Mouse (Mus musculus) frontal cortex, postnatal 10 days (tissue): ENCODE results near the gene Gm2a.
"Not testable (repeated sequence)": the region's sequence is repeated elsewhere in the genome, so short reads cannot be mapped to it uniquely, and the experiment has no call there.

ENCODE experiments used
- DNase-seq, 2 experiments: peaks; one replicate each; pipeline ENCODE4 v3.0.0; 2022; ENCODE audit warnings: low spot score in 2 of 2, mixed read lengths in 1 of 2

Gene Gm2a

DNA sequence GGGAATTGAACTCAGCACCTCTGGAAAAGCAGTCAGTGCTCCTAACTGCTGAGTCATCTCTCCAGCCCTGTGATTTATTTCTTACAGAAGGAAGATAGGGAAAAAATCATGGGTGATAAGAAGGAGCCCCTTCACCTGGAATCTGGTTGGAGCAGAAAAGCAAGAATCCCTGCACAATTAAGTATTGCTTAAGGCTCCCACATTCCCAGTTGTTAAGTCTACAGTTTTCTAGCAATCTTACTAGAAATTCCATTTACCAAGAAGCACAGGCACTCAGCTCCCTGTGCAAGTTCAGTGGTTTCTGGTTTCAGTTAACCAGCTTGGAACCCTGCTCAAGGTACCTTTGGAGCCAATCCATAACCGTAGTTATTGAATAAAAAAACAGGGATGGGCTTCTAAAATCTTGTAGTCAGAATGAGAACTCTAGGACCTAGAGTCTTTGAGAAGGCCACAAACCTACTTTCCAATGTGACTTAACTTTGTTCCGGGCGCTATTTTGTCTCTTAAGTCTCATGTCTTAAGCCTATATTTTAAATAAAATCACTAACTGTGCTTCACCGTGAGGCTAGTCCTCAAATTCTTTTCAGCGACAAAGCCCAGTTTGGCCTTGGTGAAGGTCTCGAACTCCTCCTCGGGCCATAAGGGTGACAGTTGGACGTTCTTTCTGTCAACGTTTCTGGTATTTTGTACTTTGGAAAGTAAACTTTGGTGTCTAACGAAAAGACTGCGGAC is 1.0 kb upstream of the Gm2a start:
- no peak for DNase-seq

DNA sequence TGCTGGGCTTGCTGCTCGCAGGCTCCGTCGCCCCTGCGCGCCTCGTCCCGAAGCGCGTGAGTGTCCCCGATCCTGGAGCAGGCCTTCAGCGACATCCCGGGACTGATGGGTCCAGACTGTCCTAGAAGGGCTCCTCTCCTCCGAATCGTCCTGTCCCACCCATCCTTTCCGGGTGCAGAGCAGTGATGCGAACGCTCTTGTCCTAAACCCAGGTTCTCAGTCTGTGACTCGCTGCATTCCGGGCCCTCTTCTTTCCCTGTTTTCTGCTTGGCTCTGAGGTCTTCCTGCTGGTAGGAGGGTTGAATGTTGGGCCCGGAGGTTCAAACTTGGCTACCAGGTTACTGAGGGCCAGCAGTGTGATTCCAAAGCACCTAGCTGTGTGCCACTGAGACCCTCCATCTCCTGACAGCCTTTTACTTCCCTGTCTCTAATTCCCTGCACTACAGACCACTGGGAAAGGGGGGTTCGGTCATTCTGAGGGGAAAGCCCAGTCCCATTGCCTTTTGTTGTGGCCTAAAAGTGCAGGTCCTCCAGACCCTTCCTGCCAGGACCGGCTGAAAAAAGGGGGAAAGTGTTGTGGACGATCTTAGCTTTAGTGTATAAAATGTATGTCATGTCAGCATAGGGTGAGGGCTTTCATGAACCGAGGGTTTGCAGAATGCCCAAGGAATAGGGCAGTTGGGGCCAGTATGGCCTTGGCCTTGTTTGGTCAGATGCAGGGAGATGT is 437 bp downstream of the Gm2a start:
- DNase-seq = no peak

DNA sequence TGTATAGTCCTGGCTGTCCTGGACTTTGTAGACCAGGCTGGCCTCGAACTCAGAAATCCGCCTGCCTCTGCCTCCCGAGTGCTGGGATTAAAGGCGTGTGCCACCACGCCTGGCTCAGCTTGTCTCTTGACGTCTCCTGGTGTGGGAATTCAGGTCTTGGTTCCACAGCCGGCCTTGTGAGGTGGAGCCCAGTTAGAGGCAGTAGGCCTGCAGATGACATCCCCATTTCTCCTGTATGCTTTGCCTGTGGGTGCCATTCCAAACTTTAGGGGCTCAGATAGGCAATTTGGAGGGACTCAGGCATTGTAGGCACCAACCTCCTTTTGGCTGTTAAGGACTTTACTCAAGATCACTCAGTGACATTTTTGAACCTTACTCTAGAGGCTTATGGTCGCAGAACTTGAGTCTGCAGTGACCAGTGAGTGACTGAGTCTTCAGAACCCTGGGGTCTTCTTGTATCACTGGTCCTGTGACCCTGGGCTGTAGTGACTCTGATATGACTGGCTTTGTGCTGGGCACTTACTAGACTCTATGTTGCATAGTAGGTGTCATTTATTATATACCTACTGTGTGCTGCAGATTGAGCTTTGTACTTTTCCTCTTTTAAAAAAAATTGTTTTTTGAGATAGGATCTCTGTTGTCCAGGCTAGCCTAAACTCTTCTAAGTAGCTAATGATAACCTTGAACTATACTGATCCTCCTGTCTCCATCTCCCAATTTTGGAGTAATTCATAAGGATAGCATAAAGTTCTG is 1.3 kb downstream of the Gm2a start:
- DNase-seq = no peak

DNA sequence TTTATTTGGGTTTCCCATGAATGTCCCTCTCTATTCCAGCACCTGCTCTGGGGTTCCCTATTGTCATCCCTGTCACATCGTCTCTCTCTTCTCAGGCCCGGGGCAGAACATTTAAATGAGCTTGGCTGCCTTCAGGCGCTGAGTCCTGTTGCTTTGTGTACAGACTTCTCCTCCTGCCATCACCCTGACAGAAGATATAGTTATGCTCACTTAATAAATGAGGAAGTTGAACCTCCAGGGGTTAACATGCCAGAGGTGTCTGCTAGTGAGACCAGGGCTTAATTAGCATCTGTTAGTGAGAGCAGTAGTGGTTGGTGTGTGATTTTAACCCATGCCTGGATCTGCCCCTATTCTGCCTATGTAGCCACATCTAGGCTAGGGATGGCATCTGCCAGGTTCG is 2.0 kb downstream of the Gm2a start:
- DNase-seq = no peak

DNA sequence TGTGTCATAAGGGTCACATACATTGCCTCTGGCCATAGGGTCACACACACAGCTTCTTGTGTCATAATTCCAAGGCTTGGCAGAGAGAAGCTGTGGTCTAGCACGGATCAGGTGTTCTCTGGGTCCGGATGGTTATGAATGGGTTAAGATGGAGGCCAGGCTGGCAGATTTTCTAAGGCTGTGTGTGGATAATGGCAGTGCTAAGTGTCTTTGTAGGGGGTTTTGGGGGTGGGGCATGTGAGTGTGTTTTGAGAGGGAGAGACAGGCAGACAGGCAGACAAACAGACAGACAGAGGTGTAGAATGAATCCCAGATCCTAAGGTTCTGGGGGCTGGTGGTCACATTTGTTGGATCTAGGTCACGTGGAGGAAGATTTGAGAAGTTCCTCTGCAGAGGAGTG is 4.1 kb downstream of the Gm2a start:
- no peak for DNase-seq

DNA sequence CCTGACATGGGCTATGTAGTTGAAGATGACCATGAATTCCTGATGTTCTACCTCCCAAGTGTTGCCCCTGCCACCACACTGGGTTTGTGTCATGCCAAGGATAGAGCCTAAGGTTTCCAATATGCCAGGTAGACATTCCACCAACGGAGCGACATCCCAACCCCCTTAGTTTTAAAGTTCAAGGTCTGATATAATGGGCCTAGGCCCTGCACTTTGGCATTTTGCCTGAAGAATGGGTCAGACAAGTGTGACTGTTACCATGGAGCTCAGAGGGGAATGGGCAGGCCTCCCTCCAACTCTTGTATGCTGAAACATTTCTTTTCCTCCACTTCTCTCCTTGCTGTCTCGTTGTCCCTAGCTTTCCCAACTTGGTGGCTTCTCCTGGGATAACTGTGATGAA is 5.3 kb downstream of the Gm2a start:
- DNase-seq = no peak

DNA sequence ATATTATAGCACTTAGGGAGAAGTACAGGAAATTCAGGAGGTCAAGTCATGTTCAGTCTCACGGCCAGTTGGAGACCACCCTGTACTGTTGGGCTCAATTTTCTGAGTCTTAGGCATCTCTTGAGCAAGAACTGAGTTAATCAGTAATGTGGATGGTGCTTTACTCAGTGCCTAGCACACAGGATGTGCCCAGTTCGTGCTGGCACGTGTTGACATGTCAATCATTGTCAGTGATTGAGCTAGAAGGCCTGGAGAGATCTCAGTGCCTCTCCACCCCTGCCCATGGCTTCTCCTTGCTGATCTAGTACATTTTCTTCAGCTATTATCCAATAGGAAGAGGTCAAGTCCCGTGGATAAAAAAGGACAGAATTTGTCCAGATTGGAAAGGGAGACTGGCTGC is 7.5 kb downstream of the Gm2a start:
- no peak for DNase-seq

GRCm38 (mm10) chr11:55106636-55107035 is 8.7 kb downstream of the Gm2a start:
- no peak for DNase-seq

- DNase-seq = no peak
Observed at GRCm38 (mm10) chr11:55109521-55110300, 11.8 kb downstream of the Gm2a start.

- DNase-seq = no peak
Observed at GRCm38 (mm10) chr11:55110566-55111169, 12.8 kb downstream of the Gm2a start.

GRCm38 (mm10) chr11:55113209-55113860 is 15.4 kb downstream of the Gm2a start:
- no peak for DNase-seq

- DNase-seq = not testable (repeated sequence)
Observed at GRCm38 (mm10) chr11:55113861-55114250, 15.9 kb downstream of the Gm2a start.

- no peak for DNase-seq
Observed at GRCm38 (mm10) chr11:55114291-55114690, 16.4 kb downstream of the Gm2a start.

DNA sequence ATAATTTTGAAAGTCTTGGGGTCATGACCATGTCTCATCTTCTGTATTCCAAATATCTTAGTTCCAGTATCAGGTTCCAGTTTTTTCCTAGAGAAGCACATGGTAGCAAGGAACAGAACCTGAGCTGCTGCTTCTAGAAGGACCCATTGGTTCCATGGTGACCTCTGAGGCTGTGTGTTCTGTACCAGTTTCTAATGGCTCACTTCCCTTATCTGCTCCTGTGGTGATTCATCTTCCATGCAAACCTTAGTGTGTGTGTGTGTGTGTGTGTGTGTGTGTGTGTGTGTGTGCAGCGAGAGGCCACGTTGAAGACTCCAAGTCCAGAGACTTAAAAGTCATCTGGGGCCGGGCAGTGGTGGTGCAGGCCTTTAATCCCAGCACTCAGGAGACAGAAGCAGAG is 18.1 kb downstream of the Gm2a start:
- no peak for DNase-seq

DNA sequence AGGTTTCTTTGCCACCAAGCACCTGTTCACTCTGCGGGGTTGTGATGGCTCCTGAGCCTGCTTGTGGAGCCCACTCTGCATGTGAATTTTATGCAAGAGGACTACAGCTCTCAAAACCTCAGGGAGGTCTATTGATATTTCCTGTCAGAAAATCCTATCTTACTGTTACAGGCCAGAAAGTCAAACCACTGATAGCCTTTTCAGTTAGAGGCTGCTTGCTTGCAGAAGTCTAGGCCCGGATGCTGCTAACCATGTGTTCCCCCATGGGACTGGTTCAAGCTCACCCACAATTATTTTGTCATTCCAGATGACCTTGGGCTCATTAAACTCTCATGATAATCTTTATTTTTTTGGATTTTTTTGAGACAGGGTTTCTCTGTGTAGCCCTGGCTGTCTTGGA is 19.1 kb downstream of the Gm2a start:
- no peak for DNase-seq

GRCm38 (mm10) chr11:55120279-55120678 is 22.4 kb downstream of the Gm2a start:
- DNase-seq = no peak

- DNase-seq = no peak
Observed at GRCm38 (mm10) chr11:55120821-55121271, 22.9 kb downstream of the Gm2a start.

DNA sequence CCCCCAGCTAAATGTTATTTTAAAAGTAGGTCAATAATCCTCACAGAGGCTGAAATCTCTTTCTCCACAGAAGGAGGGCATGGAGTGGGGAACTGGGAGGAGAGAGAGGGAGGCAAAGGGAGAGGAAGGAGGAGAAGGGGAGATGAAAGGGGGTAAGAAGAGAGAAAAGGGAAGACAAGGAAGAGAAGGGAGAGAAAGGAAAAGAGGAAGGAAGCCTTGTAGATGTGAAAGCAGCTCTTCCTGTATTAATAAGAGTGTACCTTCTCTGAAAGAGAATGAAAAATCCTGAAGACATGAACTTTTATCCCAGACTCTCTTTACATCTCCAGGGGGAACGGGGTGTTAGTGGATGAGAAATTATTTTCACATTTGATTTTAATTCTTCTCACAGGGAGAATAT is 23.5 kb downstream of the Gm2a start:
- DNase-seq = no peak

GRCm38 (mm10) chr11:55126663-55127062 is 28.7 kb downstream of the Gm2a start:
- DNase-seq = no peak

DNA sequence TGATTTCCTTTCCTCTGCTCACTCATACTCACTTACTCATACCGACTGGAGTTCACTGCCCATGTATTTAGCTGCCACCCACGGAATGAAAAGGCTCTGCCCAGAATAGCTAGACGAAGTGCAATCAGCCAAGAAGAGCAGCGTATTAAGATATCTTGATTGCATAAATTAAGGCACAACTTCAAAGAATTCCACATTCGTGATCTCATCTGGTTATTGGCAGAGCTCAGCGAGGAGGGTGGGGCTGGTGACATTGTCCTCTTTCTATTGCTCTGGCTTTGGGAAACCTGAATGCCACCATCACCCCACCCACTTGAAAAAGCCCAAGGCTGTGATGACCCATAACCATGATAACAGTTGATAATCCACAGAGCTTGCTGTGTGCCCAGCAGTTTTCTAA is 30.0 kb downstream of the Gm2a start:
- no peak for DNase-seq

GRCm38 (mm10) chr11:55128411-55128810 is 30.5 kb downstream of the Gm2a start:
- DNase-seq = no peak
